Comparison of ENCODE assay signal across 8 mouse cellular contexts in the genomic region with DNA sequence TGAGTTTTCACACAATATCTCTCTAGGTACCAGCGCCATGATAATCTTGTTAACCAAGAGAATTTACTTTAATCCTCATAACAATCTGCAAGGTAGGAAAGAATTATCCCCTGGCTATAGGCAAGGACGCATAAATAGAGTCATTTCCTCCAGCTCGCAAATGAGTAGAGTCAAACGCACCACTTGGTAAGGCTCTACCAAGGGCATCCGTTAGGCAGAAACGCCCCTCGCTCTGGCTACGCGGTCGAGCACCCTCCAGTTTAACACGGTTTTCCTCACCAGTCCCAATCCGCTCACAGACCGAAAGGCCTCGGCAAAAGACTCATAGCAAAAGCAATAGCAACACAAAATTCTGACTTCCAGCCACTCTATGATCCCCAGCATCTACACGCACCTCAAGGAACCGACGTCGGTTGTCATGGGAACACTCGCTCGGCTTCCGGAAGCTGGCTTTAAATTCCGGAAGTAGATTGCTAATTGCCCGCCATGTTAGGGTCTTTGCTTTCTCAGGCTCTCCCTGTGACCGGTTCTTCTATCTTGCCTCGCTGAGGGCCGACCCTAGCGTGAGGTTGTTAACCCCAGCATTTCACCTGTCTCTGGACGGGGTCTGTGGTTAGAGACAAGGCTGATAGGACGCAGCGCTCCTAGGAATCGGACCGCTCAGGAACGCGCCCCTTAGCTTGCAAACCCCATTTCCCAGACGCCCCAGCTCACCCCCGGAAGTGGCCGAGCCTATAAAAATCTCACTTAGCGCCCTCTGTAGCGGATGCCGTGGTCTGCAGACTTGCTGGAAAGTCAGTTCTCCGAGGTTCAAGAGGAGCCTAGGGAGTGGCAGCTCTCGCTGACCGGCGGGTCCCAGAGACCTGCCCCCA. TPM values are rescaled to one million over a fixed set of nuclear protein-coding genes. Genes with fewer than 3 reads are reported as not detected.
DNase-seq lines count a peak whose midpoint lies in the region; ATAC-seq lines count a peak whose summit lies in the region.

A gene (plus strand): TSS at position 483 of the 872 bp plus-strand sequence.
A gene (minus strand): TSS at position 673 of the 872 bp plus-strand sequence.

- intact Hi-C loops in left cerebral cortex, postnatal 14 days (cut with DNase I), result loop anchor here (1.0 kb wide), 1 partner anchor 28 kb away; a partner anchor contains a TSS

- ATAC-seq in intestine, embryonic 14.5 days (replicated peaks; ENCODE audit: low FRiP score, low TSS enrichment, low read depth), result peak; percentile 96

- under 1% methylated on average over 44 of the region's 44 CpGs for WGBS in intestine, embryonic 14.5 days

- H3K9me3 ChIP-seq in intestine, embryonic 14.5 days (ENCODE audit: control insufficient read depth, low read length), result no peaks in the 10 kb centered on the region

- H3K36me3 ChIP-seq in intestine, embryonic 14.5 days (ENCODE audit: control insufficient read depth, insufficient read depth, low read length), result peaks cover 27% of the 10 kb centered on the region

- peak within 1 kb of the TSS; percentile 73 for H3K27ac ChIP-seq in intestine, embryonic 14.5 days (ENCODE audit: low read depth)

- H3K9ac ChIP-seq in intestine, embryonic 14.5 days (ENCODE audit: low read length), result peak within 1 kb of the TSS; percentile 65

- H3K4me2 ChIP-seq in intestine, embryonic 14.5 days (ENCODE audit: low read length), result peak within 1 kb of the TSS; percentile 84

- no peaks in the 10 kb centered on the region for H3K27me3 ChIP-seq in intestine, embryonic 14.5 days (replicated peaks; ENCODE audit: control insufficient read depth, insufficient read depth, low read length)

- H3K4me1 ChIP-seq in intestine, embryonic 14.5 days (replicated peaks; ENCODE audit: control insufficient read depth, insufficient read depth, low read length), result peaks cover 13% of the 10 kb centered on the region

- DNase-seq in adrenal gland, adult 18-20 months (ENCODE audit: low spot score in 2 of 2), result peak; percentile 85 to 90
- DNase-seq in embryo, embryonic 11 days, result peak; percentile 96
- peak; percentile 89 for DNase-seq in gastrocnemius, postnatal 25 days
- DNase-seq in intestine, embryonic 14.5 days (ENCODE audit: low spot score), result peak; percentile 98
- DNase-seq in left cerebral cortex, postnatal 14 days (ENCODE audit: low spot score in 2 of 2), result peak; percentile 92 to 94
- DNase-seq in mesoderm, embryonic 11.5 days (ENCODE audit: low read depth, low spot score), result peak; percentile 94
- DNase-seq in right cerebral cortex, postnatal 36 days (ENCODE audit: low spot score in 2 of 2), result peak; percentile 89 to 94
- DNase-seq in yolk sac, embryonic 10.5 days (ENCODE audit: low spot score), result peak; percentile 96

- peak within 1 kb of the TSS; percentile 79 for H3K4me3 ChIP-seq in intestine, embryonic 14.5 days (ENCODE audit: low read depth, low read length)

RNA-seq across cellular contexts. Expression of the first gene that starts in this region (rescaled TPM):
- total RNA-seq in adrenal gland, adult 18-20 months (2021), result 10 to 100 TPM; 13.2 to 13.6 TPM
- 1 to 10 TPM; 4.5 to 6.2 TPM for total RNA-seq in gastrocnemius, postnatal 25 days (2021)
- polyA plus RNA-seq in intestine, embryonic 14.5 days (2014; fragmentation: Nextera tagmentation; extraction: Ambion mirVana), result 18.0 and 19.4 TPM in 2 replicates
- total RNA-seq in left cerebral cortex, postnatal 14 days (2021), result 10 to 100 TPM; 11.8 to 12.1 TPM

RNA-seq across cellular contexts. Expression of the second gene that starts in this region (rescaled TPM):
- total RNA-seq in adrenal gland, adult 18-20 months (2021), result 1 to 10 TPM; 7.2 TPM
- 1 to 10 TPM; 1.3 to 1.4 TPM for total RNA-seq in gastrocnemius, postnatal 25 days (2021)
- 35.9 and 38.5 TPM in 2 replicates for polyA plus RNA-seq in intestine, embryonic 14.5 days (2014; fragmentation: Nextera tagmentation; extraction: Ambion mirVana)
- 10 to 100 TPM; 11.2 to 13.2 TPM for total RNA-seq in left cerebral cortex, postnatal 14 days (2021)

Comparison
In these comparisons a context has a peak if more than half of its experiments do, and no peak if none do; other contexts are left out.
1. Peak in every context shown above with its lines: DNase-seq, ATAC-seq, H3K4me3 ChIP-seq and H3K27ac ChIP-seq.